Mouse (Mus musculus): ENCODE data around the gene Arhgef3.
"Not testable (repeated sequence)": the region's sequence is repeated elsewhere in the genome, so short reads cannot be mapped to it uniquely, and the experiment has no call there.

Arhgef3 gene

DNA sequence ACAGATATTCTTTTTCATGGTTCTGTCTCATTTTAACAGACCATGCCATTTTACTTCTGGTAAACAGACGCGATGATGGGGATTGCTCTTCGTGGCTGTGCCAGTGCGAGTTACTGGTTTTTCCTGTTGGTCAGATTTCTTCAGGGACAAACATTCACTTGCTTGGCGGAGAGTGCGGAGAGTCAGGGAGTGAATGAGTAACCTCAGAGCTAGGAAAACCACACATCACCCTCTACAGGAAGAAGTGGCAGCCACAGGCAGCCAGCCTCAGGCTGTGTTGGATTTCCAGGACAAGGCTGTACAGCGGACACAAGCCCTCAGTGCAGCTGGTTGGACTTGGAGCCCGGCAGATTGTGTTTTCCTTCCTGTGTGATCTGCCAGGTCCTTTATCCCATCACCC is 82.3 kb downstream of the Arhgef3 start:
- DNase-seq (ENCODE audit: low spot score) = no peak

DNA sequence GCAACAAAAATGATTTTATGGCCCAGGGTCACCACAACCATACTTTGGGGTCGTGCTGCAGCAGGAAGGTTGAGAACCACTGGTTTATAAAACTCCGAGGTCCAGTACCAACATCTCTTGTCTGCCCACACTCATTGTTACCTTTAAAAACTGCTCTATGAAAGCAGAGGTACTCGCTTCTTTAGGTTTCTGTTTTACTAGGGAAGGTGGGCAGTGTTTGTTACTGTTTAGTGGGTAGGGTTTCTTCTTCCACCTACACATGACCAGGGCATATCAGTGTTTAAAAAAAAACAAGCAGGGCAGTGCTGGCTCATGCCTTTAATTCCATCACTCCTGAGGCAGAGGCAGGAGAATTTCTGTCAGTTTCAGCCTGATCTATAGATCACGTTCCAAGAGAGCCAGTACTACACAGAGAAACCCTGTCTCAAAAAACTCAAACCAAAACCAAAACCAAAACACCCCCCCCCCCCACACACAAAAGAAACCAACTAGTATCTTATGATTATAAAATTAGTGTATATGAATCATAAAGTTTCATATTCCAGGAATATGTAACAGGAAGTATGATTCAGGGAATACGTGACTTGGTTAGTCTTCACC is 83.9 kb downstream of the Arhgef3 start:
- DNase-seq (ENCODE audit: low spot score) = no peak

DNA sequence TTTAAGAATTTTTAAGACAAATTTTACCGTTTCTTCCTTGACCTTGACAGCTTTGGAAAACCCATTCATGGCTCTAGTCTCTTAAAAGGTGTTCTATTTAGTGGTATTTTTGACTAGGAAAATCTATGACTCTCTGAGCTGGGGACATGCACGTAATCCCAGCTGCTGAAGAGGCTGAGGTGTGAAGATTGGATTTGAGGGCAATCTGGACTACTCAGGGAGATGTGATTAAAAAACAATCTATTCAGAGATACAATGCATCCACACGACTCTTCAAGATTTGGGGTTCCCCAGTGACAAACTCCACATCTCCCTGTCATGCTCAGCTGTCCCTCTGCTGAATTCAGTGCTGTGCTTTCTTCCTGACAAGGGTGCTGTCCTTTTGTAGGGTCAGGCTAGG is 84.4 kb downstream of the Arhgef3 start:
- DNase-seq (ENCODE audit: low spot score) = peak; percentile 26

DNA sequence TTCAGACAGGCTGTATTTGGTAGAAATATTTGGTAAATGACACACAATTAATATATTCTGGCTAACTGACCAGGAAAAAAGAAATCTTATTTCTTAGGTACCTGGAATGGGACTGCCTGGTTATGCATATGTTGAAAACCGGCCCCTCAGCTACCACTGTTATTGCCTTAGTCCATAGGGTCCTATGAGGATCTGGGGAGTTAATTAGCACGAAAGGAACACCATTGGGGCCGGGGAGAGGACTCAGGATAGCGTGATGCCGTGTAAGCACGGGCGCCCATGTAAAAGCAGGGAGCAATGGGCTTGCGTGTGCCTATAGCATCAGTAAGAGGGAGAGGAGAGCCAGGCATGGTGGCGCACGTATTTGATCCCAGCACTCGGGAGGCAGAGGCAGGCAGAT is 85.2 kb downstream of the Arhgef3 start:
- DNase-seq (ENCODE audit: low spot score) = no peak

DNA sequence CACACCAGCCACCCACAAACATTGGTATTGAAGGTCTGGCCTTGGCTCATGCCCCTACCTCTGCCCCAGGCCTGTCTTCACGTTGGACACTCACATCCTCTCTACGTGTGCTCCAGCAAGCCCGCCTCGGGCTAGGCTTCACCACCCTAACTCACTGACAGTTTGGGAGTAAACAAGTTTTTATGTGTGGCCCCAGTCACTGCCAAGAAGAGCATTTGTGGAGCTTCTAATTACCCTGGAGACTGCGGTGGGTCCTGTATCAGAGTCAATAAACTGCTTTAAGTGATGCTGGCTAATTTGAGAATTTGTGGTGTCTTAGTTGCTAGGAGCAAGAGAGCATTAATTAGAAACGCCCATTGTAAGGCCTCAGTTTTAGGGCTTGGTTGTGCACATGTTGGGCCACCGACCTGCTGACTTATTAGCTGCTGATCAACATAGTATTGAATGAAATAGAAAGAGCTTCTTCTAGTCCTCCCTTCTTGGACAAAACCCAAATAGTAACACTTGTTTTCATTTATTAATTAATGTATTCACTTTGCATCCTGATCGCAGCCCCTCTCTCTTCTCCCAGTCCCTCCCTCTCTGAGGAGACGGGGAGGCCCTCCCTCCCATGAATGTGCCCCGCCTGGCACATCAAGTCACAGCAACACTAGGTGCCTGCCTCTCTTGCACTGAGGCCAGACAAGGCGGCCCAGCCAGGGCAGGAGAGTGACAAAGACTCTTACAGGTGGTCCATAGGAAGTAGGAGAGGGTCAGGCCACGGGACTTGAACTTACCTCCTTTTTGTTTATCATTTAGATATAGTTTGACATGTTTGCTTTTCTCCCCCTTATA is 86.3 kb downstream of the Arhgef3 start:
- no peak for DNase-seq (ENCODE audit: low spot score)

DNA sequence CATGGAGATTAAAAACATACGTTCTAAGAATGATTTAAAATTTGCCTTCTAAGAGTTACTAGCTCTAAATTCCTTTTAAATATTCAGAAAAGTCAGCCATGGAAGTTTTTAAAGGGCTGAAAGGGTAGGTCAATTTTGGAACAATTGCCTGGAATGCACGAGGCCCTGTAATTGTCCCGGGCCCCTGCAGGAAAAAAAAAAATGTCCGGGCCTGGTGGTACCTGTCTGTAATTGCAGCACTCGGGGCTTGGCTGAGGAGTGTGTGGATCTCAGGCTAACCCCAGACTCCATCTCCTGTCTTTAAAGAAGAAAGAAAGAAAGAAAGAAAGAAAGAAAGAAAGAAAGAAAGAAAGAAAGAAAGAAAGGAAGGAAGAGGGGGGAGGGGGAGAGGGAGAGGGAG is 87.1 kb downstream of the Arhgef3 start:
- DNase-seq (ENCODE audit: low spot score) = no peak

DNA sequence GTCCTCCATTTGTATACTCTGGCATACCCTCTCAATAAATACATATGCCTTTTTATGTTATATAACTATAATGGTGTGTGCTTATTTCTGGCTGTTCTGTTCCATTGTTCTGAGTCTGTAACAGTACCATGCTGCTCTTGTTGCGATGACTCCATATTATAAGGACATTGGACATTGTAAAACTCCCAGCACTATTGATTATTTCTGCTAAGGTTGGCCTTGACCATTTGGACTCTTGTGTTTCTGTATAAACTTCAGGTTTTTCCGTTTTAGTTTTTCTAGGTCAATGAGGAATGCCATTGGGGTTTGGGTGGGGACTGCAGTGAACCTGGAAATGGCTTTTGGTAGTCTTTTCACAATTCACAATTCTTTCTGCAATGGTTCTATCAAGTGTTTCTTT is 90.0 kb downstream of the Arhgef3 start:
- DNase-seq (ENCODE audit: low spot score) = no peak

DNA sequence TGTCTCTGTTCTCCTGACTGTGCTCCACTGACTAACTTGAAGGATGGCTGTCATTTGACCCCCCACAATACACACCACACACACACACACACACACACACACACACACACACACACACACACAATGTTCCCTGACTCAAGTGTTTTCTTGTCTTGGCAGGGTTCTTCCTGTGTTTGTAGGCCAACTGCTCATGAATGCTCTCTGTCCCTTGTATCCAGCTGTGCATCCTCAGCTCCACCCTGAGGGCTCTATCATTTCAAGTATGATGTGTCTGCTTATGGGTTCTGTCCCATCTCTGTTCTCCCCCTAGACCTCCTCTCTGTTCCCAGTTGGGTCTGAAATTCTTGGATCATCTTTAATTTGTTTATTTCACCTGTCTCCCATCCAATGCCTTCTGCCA is 91.7 kb downstream of the Arhgef3 start:
- no peak for DNase-seq (ENCODE audit: low spot score)

DNA sequence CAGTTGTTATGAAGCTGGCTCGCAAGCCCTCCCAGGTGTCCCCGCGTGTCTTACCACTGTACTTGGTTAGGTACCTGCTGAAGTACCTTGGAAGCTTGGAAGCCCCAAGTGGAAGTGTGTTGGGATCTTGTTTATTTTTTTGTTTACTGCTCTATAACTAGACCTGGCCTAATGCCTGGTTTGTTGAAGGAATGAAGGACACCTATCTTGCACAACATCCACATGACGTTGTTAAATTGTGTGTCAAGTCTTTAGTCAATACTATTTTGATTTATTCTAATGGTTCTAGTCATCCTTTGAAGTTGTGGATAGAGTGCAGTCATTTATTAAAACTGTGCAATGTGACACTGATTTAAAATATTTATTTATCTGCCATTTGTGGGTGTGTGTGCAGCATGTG is 94.8 kb downstream of the Arhgef3 start:
- no peak for DNase-seq (ENCODE audit: low spot score)

DNA sequence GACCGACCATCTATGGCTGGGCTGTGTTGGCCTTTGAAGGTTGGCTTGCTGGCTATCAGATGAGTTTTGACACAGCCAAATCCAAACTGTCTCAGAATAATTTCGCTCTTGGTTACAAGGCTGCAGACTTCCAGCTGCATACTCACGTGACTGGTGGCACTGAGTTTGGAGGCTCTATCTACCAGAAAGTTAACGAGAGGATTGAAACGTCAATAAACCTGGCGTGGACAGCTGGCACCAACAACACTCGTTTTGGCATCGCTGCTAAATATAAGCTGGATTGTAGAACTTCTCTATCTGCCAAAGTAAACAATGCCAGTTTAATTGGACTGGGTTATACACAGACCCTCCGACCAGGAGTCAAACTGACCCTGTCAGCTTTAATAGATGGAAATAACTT is 96.1 kb downstream of the Arhgef3 start:
- not testable (repeated sequence) for DNase-seq (ENCODE audit: low spot score)

DNA sequence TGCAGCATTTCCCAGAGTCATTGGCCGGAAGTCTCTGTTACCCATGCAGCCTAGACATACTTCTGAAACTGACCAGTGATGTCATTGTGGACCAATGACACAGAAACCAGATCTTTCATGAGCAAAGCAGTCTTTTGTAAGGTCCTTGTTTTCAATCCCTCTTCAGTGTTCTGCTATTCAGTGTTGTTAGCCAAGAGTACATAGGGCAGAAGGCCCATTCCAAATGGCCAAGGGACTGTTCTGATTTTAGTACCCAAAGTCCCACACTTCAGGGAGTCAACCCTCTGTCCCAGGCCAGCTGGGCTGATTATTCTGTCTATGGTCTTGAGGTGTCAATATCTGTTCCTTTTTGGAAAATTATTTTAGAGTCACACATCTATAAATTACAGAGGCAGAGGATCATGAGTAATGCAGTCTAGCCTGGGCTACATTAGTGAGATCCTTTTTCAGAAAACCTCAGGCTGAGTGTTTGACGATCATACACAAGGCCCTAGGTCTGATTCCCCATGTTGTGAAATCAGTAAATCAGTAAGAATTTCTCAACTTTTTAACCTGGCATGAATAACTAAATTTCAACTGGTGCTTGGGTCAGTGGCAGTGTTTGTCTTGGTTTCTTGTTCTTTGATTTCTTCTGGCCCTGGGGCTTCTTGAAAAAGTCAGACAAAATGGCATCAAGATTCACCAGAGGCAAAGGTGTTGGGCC is 97.2 kb downstream of the Arhgef3 start:
- DNase-seq (ENCODE audit: low spot score) = no peak

DNA sequence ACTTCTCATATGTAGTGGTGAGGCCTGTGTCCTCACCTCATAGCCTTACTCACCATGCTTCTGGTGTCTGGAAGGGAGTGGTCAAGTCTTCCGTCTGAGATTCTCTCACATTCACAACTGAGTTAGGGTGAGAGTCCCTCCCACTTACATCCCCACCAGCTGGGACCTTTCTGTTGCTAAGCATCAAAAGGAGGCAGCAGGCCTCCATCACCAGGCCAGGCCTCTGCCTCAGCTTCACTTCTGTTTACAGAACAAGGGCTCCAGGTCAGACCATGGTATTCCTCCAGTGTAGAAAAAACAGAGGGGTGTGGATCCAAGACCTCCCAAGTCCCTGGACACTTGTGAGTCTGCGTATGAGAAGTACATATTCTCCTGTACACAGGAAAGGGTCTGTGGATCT is 99.5 kb downstream of the Arhgef3 start:
- DNase-seq (ENCODE audit: low spot score) = no peak

DNA sequence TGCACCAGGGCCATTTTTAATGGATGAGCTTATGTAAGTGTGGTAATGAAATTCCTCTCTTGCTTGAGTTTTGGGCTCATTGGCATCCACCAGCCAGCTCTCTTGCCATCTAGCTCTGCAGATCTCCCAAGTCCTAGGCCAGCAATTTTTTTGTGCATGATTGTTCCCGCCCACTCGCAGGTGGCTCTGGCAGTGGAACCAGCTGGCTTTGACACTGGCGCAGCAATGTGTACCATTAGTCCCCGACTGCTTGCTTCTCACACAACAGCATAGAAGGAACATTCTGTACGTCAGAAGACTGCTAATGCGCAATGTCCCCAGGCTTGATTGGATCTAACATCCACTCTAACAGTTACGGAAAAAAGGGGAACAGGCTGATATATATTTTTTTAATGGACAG is 105.0 kb downstream of the Arhgef3 start:
- DNase-seq (ENCODE audit: low spot score) = peak; percentile 92

DNA sequence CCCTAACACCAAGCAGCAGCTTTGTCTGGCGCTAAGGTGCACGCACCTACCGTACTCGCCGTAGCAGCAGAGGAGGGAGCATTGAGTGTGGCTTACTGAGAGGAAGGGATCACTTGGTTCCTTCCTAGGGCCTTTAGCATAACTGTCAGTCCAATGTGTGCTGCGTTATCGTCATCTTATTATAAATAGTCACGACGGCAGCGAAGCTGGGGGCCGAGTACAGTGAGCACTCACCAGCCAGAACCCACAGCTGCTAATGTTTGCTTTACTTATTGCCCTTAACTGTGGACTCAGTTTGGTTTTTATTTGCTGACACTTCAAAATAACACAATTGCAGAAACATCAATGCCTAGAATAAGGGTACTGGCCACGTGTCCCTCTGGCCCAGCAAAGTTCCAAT is 105.6 kb downstream of the Arhgef3 start:
- no peak for DNase-seq (ENCODE audit: low spot score)

DNA sequence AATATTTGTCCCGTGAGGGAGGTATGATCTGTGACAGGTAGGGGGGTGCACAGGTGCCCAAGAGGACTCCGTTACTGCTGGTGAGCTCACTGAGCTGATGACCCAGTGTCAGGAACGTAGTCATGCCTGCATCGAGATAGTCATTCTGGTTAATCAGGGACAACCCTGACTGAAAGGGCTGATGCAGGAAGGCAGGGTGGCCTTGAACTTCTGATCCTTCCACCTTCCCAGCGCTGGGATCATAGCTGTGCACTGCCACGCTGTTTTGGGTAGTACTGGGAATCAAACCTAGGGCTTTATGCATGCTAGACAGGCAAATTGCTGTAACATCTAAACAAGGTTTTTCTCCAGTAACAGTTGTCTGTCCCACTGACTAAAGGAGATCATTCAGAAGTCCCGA is 109.9 kb downstream of the Arhgef3 start:
- no peak for DNase-seq (ENCODE audit: low spot score)

DNA sequence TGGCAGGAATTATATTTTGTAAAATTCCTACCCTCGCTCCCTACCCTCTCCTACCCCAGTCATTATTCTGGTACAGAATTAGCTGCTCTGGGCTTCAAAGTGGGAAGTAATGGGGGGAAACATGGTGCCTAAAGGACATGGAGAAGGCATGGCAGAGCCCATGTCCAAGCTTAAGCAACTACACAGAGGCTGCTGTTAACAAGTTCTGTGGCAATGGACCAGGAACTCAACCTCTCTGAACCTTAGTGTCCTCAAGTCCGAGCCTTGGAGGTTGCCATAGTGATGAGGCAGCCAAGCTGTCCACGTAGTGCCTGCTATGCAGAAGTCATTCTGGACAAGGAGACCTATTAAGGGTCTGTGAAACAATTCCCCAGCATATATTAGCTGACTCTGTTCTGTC is 111.6 kb downstream of the Arhgef3 start:
- no peak for DNase-seq (ENCODE audit: low spot score)

DNA sequence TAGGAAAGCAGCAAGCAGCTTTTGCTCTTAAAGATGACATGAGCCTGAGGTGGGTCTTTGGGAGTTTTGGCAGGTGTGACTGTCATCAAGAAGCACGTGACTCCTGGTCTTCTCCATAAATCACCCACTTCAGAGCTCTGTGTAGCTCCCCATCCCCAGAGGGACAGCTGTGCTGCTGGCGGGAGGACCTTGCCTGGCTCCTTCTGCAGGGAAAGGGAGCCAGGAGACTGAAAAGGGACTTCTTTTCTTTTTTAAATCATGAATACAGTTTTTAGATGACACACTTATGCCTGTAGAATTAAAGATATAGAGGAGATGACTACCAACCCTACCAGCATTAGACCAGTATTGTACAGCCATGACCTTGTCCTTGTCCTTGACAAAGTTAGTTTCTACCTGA is 113.6 kb downstream of the Arhgef3 start:
- DNase-seq (ENCODE audit: low spot score) = no peak

DNA sequence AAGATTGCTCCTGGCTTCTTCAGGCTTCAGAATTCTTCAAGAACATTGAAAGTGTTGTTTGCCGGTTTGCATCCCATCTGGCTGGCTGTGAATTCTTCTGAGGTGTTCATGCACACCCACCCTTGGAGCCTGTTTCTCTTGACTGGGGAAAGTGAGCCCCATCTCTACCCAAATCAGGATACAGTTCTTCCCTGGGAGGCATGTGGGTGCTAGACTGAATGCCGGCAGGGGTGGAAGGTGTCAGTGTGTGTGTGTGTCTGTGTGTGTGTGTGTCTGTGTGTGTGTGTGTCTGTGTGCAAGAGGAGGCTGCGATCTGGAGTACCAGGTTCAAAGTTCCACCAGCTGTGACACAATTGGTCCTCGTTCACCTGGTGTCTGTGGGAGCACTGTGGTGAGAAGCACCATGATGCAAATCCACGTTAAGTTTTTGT is 114.3 kb downstream of the Arhgef3 start:
- peak; percentile 28 for DNase-seq (ENCODE audit: low spot score)

DNA sequence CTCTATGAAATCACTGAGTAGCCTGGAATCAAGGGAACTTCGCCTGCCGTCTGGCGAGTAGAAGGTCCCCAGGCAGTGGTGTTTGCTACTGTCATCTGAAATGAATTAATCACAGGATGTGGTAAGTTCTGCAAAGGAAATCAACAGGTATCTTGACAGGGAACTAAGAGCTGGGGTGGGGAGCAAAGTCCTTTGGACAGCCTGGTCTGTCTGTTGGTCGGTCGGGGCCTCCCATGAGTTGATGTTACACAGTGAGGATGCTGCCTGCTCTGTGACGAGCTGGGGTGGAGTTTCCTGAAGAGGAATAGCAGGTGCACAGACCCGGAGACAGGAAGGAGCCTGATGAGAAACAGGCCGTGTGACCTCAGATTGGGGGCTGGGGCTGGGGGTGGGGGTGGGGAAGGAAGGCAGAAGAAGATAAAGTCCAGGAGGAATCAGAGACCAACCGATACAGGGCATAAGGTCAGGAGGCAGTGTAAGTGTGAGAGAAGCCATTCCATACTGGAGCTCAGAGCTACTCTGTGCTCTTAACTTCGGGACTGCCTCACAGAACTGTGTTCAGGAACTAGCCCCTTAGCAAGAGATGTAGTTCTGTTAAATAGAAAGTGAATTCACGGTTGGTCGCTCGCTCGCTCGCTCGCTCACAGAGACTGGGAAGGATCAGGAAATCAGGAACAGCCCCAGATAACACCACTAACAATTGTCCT is 114.9 kb downstream of the Arhgef3 start:
- no peak for DNase-seq (ENCODE audit: low spot score)

DNA sequence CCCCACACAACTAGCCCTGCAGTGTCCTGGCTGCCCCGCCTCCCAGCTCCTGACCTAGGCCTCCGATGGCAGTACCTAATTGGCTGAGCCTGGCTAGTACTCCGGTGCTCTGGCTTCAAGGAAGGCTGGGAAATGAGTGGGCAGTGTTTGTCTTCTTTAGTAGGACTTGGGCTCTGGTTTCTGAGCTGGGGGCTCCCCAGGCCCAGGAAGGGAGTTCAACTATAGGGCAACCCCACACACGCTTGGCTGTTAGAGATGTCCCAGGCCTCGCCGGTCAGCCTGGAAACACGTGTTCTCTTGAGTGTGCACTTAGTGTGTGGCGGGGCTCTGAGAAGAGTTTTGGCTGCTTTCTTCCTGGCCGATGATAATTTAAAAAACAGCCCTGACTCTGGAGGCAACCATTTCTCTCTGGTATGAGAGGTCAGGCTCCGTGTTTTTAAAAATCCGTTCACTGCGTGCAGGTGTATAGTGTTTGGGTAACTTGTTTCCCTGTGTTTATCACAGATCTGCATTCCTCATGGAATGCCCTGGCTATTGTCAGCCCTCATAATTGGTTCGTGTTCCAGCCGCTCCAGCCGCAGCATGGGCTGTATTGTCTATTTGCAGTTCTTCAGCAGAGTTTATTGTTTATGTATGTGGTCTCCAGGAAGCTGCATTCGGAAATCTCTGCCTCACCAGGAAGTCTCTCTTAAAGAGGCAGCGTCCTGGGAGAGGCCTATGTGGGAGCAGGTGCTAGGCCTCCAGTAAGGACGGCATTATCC is 115.7 kb downstream of the Arhgef3 start:
- no peak for DNase-seq (ENCODE audit: low spot score)

DNA sequence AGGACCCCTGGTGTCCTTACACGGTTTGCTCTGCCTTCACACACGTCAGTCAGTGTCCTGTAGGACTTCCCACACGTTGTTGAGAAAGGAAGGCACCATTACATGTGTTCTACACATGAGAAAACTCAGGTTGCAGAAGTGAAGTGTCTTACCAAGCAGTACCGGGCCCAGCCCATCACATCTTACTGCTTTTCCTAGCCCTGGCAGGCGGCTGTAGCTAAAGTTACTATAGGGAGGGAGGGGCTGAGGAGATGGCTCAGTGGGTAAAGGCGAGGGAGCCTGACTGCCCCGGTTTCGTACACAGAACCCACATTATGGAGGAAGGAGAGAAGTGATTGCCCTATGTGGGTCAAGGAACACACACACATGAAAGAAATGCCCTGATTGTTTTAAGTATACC is 116.8 kb downstream of the Arhgef3 start:
- no peak for DNase-seq (ENCODE audit: low spot score)

Data from layer of hippocampus, adult 11-12 months (tissue).